Mouse (Mus musculus) heart, embryonic 10.5 days (tissue): ENCODE measurements around the gene Tnr. TPM values are rescaled to one million over a fixed set of nuclear protein-coding genes. Genes with fewer than 3 reads are reported as not detected.

Source experiments
- DNase-seq: peaks from one replicate; pipeline ENCODE4 v3.0.0-alpha.2; 2017; ENCODE audit warnings: low spot score
- H3K27ac ChIP-seq: fragments of 300-500 bp; sonication (generic); 2 replicates; pipeline ENCODE4 v1.5.1; 2016; ENCODE audit warnings: mild to moderate bottlenecking
- H3K27me3 ChIP-seq: fragments of 300-500 bp; sonication (generic); 2 replicates; pipeline ENCODE4 v1.6.1; 2016; ENCODE audit warnings: mild to moderate bottlenecking; ENCODE audit not compliant: poor library complexity, insufficient read depth, severe bottlenecking
- H3K36me3 ChIP-seq: fragments of 300-500 bp; sonication (generic); 2 replicates; pipeline ENCODE4 v1.6.1; 2016; ENCODE audit warnings: mild to moderate bottlenecking, moderate library complexity
- H3K4me1 ChIP-seq: fragments of 300-500 bp; sonication (generic); 2 replicates; pipeline ENCODE4 v1.6.1; 2016; ENCODE audit warnings: mild to moderate bottlenecking
- H3K4me3 ChIP-seq: fragments of 300-500 bp; sonication (generic); 2 replicates; pipeline ENCODE4 v1.5.1; 2016; ENCODE audit warnings: mild to moderate bottlenecking, moderate library complexity
- H3K9me3 ChIP-seq: fragments of 300-500 bp; sonication (generic); 2 replicates; pipeline ENCODE4 v1.6.1; 2016; ENCODE audit warnings: mild to moderate bottlenecking, moderate library complexity
- WGBS: fragments of 180-500 bp; shearing (Covaris S2); methylation state at CpG from one replicate; pipeline ENCODE4 v1.1.7; 2016; 5-methylcytosine and 5-hydroxymethylcytosine counted together
- polyA plus RNA-seq: library from polyadenylated mRNA; unstranded; fragments of >200 nt; fragmentation: Nextera tagmentation; extraction: Ambion mirVana; gene quantifications from 2 replicates; pipeline ENCODE4 v1.2.1, GENCODE M21; 2016

Tnr gene
- polyA plus RNA-seq, 1 experiment from 2014 or later: 0.04 TPM

DNA sequence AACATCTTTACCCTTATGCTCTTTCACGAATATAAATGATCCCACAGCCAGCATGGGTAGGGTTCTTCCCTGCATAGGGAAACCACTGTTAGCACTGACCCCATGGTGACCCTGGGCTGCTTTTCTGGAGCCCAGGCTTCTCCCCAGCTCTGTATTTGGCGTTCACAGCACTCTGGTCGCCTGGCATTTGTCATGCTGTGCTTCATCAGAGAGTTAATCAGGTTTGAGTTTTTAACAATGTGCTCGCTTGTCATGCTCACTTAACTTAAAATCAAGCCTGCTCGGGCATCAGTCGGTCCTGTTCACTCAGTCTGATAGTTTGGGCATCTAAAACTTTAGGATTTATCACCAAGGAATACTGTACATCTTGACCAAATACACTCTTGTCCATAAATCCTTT lies 227.3 kb downstream of the Tnr start:
- no peaks in the 10 kb centered on the region for H3K36me3 ChIP-seq
- H3K4me1 ChIP-seq: 0 out of 2 replicates have a peak, but pooled peaks cover 2% of the 10 kb centered on the region
- no peak overlapping the region for H3K4me3 ChIP-seq
- DNase-seq: no peak
- H3K9me3 ChIP-seq: no peaks in the 10 kb centered on the region
- 30% methylated on average over 6 of the region's 6 CpGs for WGBS
- H3K27me3 ChIP-seq: no peaks in the 10 kb centered on the region
- no peak overlapping the region for H3K27ac ChIP-seq

DNA sequence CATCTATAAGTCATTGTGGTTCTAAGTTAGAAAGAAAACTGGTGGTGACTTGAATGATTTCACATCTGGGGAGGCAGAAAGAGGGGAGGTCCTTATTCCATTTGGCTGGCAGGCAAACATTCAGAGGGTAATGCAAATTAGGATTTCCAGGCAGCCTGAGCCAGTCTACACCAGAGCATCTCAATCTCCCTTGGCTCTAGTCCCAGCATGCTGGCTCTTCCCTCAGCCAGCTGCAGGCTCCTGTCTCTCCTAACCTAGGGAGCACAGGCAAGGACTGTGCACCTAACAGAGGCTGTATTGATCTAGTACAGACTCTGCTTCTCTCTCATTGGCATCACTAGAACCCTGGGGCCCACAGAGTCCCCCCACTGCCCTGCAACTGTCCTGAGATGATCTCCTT lies 237.4 kb downstream of the Tnr start:
- Histone ChIP-seq H3K36me3 (no peaks in the 10 kb centered on the region), H3K9me3 (no peaks in the 10 kb centered on the region), H3K27ac (no peak overlapping the region), H3K27me3 (no peaks in the 10 kb centered on the region), H3K4me3 (no peak overlapping the region), H3K4me1 (no peaks in the 10 kb centered on the region)
- DNase-seq: no peak

DNA sequence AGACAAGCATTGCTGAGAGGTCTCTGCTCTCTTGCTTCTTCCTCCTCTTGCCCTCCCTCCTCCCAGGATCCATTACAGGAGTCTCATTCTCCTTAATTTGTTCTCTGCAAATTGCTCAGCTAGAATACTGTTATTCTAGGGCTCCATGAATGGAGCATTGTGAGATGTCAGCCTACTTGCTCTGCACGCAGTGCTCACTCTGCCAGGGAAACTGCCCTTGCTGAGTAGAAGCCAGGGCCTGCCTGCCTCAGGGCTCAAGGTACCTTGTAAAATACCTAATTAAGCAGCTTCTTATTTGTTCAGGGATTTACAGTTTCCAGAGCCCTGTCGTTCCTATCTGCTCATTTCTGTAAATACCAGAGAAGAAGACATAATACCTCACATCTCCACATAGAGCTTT lies 240.3 kb downstream of the Tnr start:
- Histone ChIP-seq H3K4me3 (no peak overlapping the region), H3K27ac (no peak overlapping the region), H3K9me3 (no peaks in the 10 kb centered on the region), H3K27me3 (no peaks in the 10 kb centered on the region), H3K4me1 (no peaks in the 10 kb centered on the region), H3K36me3 (no peaks in the 10 kb centered on the region)
- DNase-seq: no peak
- WGBS: 77% methylated on average over 2 of the region's 2 CpGs

DNA sequence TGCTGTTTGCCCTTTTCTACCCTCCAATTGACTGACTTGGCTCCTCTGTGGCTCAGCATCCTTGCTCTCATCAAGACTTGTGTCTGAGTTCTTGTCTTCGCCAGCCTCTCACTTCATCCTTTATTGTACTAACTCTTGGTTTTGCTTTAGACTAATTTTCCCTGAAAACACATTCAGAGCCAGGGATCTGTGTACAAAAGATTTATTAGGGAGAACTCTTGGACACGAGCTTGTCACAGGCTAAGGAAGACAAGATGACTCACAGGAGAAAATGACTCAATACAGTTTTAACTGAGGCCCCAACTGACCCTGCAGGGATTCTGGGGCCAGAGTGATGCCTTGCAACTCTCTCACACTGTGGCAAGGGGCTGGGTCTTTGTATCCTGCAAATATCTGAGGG lies 241.3 kb downstream of the Tnr start:
- H3K4me1 ChIP-seq: no peaks in the 10 kb centered on the region
- H3K27me3 ChIP-seq: no peaks in the 10 kb centered on the region
- H3K4me3 ChIP-seq: no peak overlapping the region
- H3K9me3 ChIP-seq: no peaks in the 10 kb centered on the region
- H3K36me3 ChIP-seq: no peaks in the 10 kb centered on the region
- 64% methylated on average over 2 of the region's 2 CpGs for WGBS
- H3K27ac ChIP-seq: no peak overlapping the region
- DNase-seq: no peak

DNA sequence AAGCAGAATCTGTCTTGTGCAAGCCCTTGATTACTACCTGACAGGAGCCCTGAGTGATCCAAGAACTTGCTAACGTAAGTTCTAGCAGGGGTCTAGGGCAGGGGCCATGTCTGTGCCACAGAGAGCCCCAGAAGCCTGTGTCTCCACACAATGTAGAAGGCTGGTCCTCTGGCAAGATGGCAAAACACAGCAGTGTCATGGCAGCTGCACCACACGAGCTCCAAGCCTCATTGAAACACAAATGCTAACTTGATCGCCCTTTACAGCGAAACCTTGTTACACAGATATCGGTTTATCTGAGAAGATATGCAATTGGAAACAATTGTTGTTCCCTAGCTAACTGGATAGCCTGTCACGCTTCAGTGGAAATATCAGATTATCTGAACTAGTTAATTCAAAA lies 246.4 kb downstream of the Tnr start:
- no peaks in the 10 kb centered on the region for H3K4me1 ChIP-seq
- H3K9me3 ChIP-seq: no peaks in the 10 kb centered on the region
- no peak overlapping the region for H3K27ac ChIP-seq
- 79% methylated on average over 6 of the region's 6 CpGs for WGBS
- H3K27me3 ChIP-seq: no peaks in the 10 kb centered on the region
- H3K4me3 ChIP-seq: no peak overlapping the region
- DNase-seq: no peak
- no peaks in the 10 kb centered on the region for H3K36me3 ChIP-seq

DNA sequence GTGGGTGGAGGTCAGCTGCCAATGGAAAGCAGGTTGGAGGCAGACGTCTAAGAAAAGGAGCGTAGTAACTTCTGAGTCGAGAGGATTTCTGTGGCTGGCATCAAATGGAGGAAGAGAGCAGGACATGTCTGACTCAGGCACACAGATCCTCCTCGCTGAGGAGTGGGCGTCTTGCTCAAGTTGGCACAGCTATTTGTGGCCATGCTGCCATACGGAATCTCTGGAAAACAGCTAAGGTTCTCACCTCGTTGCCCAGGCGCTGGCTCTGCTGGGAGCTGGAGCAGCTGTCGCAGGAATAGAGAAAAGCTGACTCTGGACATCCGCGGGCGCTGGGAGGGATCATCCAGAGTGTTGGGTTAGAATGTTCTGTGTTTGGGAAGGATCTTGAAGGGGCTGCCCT lies 250.1 kb downstream of the Tnr start:
- H3K27me3 ChIP-seq: no peaks in the 10 kb centered on the region
- no peak overlapping the region for H3K4me3 ChIP-seq
- WGBS: 78% methylated on average over 12 of the region's 12 CpGs
- H3K36me3 ChIP-seq: no peaks in the 10 kb centered on the region
- no peak overlapping the region for H3K27ac ChIP-seq
- H3K4me1 ChIP-seq: no peaks in the 10 kb centered on the region
- no peaks in the 10 kb centered on the region for H3K9me3 ChIP-seq
- no peak for DNase-seq

DNA sequence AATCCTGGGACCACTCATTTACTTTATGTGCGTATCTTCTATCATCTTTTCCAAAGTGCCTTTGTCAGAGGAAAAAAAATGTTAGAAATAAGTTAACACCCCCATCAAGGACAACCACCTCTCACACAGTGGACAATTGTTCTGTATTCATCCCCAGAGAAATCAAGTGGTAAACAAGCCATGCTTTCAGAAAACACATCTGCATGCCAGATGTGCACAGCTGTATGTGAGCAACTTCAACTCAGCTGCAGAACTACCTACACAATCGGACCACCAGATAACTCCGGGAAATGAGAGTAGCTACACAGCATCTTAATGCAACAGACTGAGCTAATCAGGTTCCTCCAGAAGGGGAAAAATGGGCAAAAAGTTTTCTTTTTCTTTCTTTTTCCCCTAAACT lies 251.6 kb downstream of the Tnr start:
- no peaks in the 10 kb centered on the region for H3K27me3 ChIP-seq
- H3K36me3 ChIP-seq: no peaks in the 10 kb centered on the region
- H3K27ac ChIP-seq: no peak overlapping the region
- no peaks in the 10 kb centered on the region for H3K9me3 ChIP-seq
- H3K4me3 ChIP-seq: no peak overlapping the region
- no peaks in the 10 kb centered on the region for H3K4me1 ChIP-seq
- no peak for DNase-seq
- WGBS: 70% methylated on average over 3 of the region's 3 CpGs

DNA sequence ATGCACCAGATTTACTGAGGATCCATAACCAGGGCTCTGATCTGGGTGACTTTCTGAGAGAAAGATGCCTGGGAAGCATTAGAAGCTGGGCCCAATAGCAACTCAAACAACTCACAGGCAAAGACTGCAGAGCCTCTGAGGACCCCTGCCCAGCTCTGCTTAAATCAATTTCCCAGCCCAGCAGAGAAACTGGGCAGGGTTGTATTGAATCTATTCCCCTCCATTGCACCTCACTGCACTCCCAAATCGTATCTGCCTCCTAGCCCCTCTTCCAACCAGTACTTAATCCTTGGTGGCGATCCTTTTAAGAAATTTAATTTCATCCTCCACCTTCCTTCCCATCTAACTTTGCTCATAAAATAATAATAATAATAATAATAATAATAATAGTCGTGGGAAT lies 253.5 kb downstream of the Tnr start:
- 74% methylated on average over 3 of the region's 3 CpGs for WGBS
- no peak overlapping the region for H3K4me3 ChIP-seq
- no peak overlapping the region for H3K27ac ChIP-seq
- H3K9me3 ChIP-seq: no peaks in the 10 kb centered on the region
- H3K27me3 ChIP-seq: no peaks in the 10 kb centered on the region
- H3K4me1 ChIP-seq: no peaks in the 10 kb centered on the region
- DNase-seq: no peak
- no peaks in the 10 kb centered on the region for H3K36me3 ChIP-seq

DNA sequence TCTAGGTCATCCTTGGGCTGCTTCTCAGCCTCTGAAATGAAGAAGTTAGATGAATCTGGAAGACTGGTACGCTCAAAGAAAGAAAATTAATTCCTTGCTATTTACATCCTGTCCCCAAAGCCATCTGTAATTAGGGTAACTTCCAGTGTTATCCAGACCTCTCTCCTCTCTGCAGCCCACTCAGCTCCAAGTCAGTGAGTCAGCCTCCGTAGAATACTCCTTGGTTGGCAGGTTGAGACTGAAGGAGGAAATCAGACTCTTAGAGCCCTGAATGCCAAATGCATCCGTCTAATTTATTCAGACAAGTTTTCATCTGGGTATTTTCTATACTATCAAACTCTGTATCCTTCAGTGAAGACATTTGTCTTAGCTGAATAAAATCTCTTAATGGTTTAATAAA lies 255.9 kb downstream of the Tnr start:
- DNase-seq: no peak
- Histone ChIP-seq H3K4me1 (no peaks in the 10 kb centered on the region), H3K9me3 (no peaks in the 10 kb centered on the region), H3K27me3 (no peaks in the 10 kb centered on the region), H3K4me3 (no peak overlapping the region), H3K36me3 (no peaks in the 10 kb centered on the region), H3K27ac (no peak overlapping the region)
- 75% methylated on average over 3 of the region's 3 CpGs for WGBS

DNA sequence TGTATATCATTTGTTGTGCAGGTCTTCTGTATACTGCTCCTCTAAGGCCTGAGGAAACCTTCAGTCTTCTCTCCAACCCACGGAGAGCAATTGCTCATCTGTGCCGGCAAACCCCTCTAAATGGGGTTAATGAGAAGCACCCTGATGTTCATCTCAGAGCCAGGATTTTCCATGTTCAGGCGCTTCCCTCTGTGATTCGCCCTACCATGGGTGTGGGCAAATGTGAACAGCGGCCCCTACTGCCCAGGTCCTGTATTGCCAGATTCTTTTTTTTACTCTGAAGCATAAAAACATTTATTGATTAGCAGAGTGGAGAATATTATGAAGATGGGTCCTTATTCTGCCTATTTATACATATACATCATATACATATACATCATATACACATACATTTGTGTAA lies 260.3 kb downstream of the Tnr start:
- no peak overlapping the region for H3K4me3 ChIP-seq
- no peak for DNase-seq
- 37% methylated on average over 5 of the region's 5 CpGs for WGBS
- H3K9me3 ChIP-seq: no peaks in the 10 kb centered on the region
- H3K27me3 ChIP-seq: no peaks in the 10 kb centered on the region
- no peaks in the 10 kb centered on the region for H3K36me3 ChIP-seq
- H3K27ac ChIP-seq: no peak overlapping the region
- H3K4me1 ChIP-seq: no peaks in the 10 kb centered on the region

DNA sequence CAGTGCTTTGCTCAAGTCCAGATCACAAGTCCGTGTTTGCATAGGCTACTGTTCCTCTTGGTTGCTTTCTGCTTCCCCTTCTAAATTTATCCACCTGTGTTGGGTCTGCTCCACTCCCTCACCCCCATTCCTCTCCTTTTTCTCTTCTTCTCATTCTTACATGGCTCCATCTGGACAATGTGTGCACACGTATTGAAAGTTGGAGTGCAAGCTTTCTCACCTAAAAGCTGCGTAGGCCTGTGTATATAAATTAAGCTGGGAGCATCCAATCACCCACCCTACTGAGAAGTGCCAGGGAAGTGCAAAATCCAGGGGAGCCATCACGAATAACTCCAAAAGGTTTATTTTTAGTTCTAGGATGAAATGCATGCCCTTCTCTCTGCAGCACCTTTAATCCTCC lies 264.7 kb downstream of the Tnr start:
- WGBS: 69% methylated on average over 4 of the region's 4 CpGs
- no peak for DNase-seq
- H3K36me3 ChIP-seq: no peaks in the 10 kb centered on the region
- no peaks in the 10 kb centered on the region for H3K9me3 ChIP-seq
- H3K4me1 ChIP-seq: no peaks in the 10 kb centered on the region
- no peaks in the 10 kb centered on the region for H3K27me3 ChIP-seq
- H3K27ac ChIP-seq: no peak overlapping the region
- no peak overlapping the region for H3K4me3 ChIP-seq

DNA sequence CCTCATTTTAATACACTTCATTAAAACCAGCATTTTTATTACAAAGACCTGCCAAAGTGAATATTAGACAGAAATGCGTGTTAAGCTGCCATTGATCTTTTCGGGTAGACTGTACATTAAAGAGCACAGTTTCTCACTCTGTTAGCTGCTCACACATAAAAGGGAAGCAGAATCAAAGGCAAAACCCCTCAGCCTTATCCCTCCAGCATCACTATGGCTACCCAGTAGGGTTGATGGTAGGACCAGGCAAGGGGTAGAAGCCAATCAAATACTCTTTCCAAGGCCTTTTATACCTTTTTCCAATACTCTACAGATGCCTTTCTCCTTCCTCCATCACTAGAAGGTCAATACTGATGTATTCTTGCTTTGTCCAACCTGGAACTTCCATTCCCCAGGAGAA lies 269.0 kb downstream of the Tnr start:
- no peak for DNase-seq
- Histone ChIP-seq H3K4me3 (no peak overlapping the region), H3K36me3 (no peaks in the 10 kb centered on the region), H3K27me3 (no peaks in the 10 kb centered on the region), H3K4me1 (no peaks in the 10 kb centered on the region), H3K9me3 (no peaks in the 10 kb centered on the region), H3K27ac (no peak overlapping the region)
- WGBS: 93% methylated on average over 2 of the region's 2 CpGs

DNA sequence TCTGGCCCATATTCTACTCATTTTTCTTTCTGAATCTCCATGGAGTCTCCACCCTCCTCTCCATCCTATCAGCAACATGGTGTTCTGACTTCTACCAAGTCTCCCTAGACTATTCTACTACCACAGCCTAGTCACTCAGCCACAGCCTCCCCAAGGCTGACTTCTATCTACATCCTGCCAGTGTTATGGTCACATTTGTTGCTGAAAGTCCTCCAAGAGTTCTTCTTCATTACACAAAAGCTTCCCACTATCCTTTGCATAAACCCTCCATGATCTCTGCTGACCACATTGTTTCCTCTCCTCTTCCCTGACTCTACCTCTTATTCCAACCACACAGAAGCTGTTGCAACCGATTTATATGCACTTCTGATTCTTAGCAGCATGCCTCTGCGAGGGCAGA lies 272.5 kb downstream of the Tnr start:
- Histone ChIP-seq H3K4me3 (no peak overlapping the region), H3K27me3 (no peaks in the 10 kb centered on the region), H3K4me1 (no peaks in the 10 kb centered on the region), H3K36me3 (no peaks in the 10 kb centered on the region), H3K27ac (no peak overlapping the region), H3K9me3 (no peaks in the 10 kb centered on the region)
- no peak for DNase-seq
- 65% methylated on average over 2 of the region's 2 CpGs for WGBS

DNA sequence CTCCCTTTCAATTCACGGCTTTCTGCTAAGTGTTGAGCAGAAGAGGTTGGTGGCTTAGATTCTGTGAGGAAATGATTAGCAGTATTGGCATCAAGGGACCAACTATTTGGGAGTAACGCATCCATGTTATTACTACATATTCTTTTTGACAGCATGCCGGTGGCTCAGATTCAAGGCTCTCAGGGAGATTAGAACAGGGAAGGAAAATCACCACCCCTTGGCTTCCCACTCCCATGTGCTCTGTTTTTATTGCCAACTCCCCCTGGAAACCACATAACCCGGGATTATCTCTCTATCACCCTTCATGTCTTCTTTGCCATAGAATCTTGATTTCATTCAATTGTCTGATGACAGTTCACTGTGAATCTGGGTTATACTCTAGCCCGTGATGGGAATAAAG lies 276.8 kb downstream of the Tnr start:
- no peak for DNase-seq
- WGBS: 78% methylated on average over 5 of the region's 5 CpGs
- no peaks in the 10 kb centered on the region for H3K9me3 ChIP-seq
- H3K27me3 ChIP-seq: no peaks in the 10 kb centered on the region
- no peak overlapping the region for H3K4me3 ChIP-seq
- H3K4me1 ChIP-seq: no peaks in the 10 kb centered on the region
- H3K27ac ChIP-seq: no peak overlapping the region
- no peaks in the 10 kb centered on the region for H3K36me3 ChIP-seq
